Mouse (Mus musculus): ENCODE measurements around the gene Ldlrad1. TPM values are rescaled to one million over a fixed set of nuclear protein-coding genes. Genes with fewer than 3 reads are reported as not detected.

The Ldlrad1 gene
- total RNA-seq, 2 experiments from 2014 or later = not detected

- no peak for DNase-seq (ENCODE audit: low spot score in 2 of 2)
Observed at GRCm38 (mm10) chr4:107210483-107211097, 1.6 kb downstream of the Ldlrad1 start.

DNA sequence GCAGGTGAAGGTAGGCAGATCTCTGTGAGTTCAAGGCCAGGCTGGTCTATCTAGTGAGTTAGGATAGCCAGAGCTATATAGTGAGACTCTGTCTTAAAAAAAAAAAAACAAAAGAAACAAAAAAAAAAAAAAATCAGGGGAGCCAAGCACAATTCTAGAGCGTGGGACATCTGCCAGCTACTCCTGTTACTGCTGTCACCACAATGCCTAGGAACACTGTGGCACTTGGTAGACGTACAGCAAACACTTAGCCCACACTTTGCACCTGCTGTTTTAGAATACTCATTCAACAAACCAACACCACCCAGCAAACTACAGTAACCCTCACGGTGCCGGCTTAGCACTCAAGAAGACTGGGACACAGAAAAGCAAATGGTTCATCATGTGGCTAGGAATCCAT lies 2.5 kb downstream of the Ldlrad1 start:
- peak; percentile 28 to 73 for DNase-seq (ENCODE audit: low spot score in 2 of 2)

GRCm38 (mm10) chr4:107211936-107212335 lies 3.0 kb downstream of the Ldlrad1 start:
- no peak for DNase-seq (ENCODE audit: low spot score in 2 of 2)

GRCm38 (mm10) chr4:107213279-107214011 lies 4.5 kb downstream of the Ldlrad1 start:
- no peak for DNase-seq (ENCODE audit: low spot score in 2 of 2)

GRCm38 (mm10) chr4:107217574-107217973 lies 8.6 kb downstream of the Ldlrad1 start:
- no peak for DNase-seq (ENCODE audit: low spot score in 2 of 2)

DNA sequence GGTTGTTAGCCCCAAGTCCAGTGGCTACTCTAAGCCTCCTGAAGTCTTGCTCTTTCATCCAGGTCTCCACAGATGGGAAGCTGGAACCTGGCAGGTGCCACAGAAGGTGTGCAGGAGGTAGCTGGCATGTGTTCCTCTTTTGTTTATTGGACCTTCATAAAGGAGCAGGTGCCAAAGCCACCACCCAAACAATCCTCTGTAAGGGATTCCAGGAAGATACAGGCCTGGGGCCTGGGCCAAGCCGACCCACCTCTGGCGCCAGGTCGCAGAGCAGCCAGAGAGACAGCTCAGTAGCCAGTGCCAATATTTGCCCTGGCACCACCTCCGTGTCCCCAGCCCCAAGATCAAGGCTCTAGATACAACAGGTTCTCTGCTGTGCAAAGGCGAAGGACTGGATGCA lies 12.5 kb downstream of the Ldlrad1 start:
- DNase-seq (ENCODE audit: low spot score in 2 of 2) = no peak

DNA sequence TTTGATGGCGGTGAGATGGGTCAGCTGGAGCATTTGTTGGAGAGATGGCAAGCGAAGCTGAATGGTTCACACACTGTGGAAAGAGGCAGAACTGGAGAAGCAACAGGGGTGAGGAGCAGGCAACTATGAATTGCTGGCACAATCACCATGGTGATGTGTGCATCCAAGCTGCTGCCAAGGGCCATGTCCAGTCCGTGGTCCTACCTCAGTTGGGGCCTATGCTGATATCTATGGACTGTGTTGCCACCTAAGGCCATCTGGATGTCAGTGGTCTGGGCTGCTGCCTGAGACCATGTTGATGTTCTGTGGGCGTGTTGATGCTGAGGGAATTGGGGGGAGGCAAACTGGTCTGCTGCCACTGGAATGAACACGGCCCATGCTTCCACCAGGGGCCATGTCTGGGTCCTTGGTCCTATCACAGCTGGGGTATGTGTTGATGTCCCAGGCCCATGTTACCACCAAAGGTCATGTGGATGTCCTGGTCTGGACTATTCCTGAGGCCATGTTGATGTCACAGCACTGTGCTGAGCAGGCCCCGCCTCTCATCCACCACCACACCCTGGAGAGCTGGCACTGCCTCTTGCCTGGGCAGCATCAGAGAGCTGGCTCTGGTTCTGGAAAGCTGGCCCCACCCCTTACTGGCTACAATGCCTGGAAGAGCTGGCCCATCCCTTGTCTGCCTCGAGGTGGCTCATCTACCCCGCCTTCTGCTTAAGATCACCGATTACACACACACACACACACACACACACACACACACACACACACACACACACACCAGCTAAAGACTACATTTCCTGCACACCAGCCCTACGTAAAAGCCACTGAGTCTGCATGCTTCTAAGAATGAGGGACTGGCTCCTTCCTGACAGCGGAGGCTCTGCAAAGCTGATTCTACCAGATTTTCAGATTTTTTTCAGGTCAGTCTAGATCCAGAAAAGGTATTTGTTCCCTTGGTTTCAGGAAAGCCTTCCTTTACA lies 14.5 kb downstream of the Ldlrad1 start:
- DNase-seq (ENCODE audit: low spot score in 2 of 2) = no peak

DNA sequence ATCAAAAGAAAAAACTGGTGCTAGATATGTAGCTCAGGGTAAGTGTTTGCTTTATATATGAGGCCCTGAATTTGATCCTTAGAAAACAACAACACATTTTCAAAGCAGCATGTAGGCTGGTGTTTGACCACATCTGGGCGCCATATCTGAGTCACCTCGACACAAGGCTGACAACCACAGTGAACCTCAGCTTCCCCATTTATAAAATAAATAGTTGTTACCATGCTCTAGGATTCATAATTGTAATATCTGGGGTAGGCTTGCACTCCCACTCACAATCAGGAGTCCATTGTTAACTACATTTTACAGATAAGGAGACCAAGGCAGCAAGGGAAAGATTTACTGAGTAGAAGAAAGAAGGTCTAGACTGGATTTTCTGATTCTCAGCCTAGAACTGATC lies 17.3 kb downstream of the Ldlrad1 start:
- no peak for DNase-seq (ENCODE audit: low spot score in 2 of 2)

DNA sequence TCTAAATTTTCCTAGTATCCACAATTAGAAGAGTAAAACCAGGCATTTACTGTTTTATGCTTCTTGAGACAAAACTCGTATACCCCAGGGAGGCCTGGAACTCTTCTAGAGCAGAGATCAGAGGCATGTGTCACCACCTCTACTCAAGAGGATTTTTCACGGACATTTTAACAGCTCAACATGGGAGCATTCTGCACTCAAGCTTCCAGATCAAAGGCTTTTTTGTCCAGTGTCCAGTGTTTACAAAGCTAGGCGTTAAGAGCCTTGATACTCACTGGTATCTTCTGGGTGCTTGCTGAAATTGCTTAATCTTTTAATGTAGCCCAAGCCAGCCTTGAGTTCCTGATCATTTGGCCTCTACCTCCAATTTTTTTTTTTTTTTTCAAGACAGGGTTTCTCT lies 23.2 kb downstream of the Ldlrad1 start:
- no peak for DNase-seq (ENCODE audit: low spot score in 2 of 2)

DNA sequence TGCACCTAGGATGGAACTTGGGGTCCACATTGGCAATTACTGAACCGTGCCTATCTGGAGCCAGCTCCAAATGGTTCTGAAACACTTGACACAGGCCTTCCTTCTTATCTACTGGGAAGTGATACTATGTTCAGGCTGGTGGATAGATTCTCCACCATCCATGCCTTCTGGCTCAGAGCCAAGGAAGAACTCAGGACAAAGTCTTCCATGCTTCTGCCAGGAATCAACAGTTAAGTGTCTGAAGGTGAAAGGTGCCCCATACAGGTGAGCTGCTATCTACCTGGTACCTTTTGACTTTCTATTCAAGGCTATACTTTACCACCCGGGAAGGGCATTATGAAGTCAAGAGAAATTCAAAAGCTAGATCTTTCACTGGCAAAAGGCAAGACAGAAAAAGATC lies 29.3 kb downstream of the Ldlrad1 start:
- no peak for DNase-seq (ENCODE audit: low spot score in 2 of 2)

GRCm38 (mm10) chr4:107240196-107240595 lies 31.2 kb downstream of the Ldlrad1 start:
- DNase-seq (ENCODE audit: low spot score in 2 of 2) = no peak

DNA sequence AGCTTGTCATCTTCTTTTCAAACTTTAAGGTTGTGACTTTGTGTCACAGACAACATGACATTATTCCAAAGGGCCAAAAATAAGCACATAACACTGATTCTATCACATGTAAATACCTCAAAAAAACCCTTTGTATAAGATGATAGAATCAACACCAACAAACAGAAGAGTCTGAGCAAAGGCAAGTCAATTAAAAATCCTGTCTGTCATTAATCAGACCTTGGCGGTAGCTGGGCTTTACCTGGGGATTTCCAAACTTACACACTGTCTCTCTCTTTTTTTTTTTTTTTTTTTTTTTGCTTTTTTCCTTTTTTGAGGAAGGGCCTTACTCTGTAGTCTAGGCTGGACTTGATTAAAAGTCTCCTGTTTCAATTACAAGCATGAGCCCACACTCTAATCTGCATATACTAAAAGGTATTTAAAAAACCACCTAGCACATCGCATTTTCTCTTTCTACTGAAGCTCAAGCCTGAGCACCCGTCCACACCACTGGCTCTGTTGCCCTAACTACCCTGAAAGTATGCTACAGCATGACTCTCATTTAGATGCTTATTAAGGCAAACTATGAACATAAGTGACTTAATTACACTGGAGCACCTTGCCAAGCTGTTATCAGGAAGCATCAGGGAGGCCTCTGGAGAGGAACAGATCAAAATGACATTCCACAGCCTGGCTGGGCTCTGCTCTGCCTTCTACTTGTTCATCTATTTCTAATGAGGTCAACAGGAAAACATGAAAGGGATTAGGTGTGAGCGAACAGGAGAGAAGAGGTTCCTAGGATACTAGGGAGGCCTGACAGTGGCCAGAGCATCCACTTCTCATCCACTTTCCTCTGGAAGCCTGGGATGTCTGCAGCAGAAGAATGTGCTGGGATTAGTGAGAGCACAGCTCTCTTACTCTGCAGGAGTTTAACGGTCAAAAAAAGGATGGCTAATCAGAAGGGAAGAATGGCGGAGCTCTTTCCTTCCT lies 34.7 kb downstream of the Ldlrad1 start:
- no peak for DNase-seq (ENCODE audit: low spot score in 2 of 2)

DNA sequence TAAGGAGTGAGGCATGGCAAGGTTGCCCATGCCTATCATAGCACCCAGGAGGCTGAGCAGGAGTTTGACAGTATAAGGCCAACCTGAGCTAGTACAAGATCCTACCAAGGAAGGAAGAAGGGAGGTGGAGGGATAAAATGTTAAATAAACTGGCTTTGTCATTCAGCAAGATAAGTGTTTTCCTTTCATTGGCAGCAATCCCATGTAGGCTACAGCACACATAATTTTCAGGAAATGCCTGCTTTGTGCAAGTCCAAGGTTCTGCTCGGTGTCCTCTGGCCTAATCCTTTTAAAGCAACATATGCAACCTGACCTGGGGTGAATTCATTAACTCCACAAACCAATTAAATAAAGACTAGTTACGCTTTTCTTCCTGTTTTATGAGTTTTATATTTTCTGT lies 36.4 kb downstream of the Ldlrad1 start:
- no peak for DNase-seq (ENCODE audit: low spot score in 2 of 2)

DNA sequence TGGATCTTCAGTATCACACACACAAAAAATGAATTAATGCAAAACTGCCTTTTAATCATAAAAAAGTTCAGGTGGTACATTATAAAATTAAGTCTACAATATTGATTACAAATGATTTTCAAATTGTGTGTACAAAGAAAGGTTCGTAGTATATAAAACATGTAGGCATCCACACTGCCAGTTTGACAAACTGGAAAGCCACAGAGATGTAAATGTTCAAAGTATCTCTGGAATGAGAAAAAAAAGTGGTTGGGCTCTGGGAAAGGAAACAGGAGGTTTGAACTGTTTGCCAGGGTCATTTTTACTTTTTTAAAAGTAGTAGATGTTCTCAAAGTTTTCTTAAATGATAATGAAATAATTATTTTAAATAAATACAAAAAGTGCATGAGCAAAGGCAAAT lies 37.1 kb downstream of the Ldlrad1 start:
- DNase-seq (ENCODE audit: low spot score in 2 of 2) = no peak

GRCm38 (mm10) chr4:107247110-107247509 lies 38.1 kb downstream of the Ldlrad1 start:
- DNase-seq (ENCODE audit: low spot score in 2 of 2) = no peak

- no peak for DNase-seq (ENCODE audit: low spot score in 2 of 2)
Observed at GRCm38 (mm10) chr4:107248061-107248460, 39.1 kb downstream of the Ldlrad1 start.

DNA sequence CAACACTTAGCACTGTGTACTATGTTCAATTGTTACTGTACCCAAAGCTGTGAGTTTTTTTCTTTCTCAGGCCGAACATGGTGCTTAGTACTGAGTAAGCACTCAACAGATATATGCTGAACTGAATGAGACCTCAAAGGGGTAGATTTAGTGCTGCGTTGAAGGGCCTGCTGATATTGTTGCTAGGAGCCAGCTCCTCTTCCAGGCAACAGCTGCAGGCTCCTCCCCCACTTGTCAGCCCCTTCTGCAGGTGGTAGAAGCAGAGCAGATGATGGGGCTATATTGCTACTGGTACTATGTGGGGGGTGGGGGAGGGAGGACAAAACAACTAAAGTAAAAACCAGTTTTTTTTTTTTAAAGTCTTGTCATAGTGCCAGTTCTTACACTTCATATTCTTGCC lies 40.5 kb downstream of the Ldlrad1 start:
- DNase-seq (ENCODE audit: low spot score in 2 of 2) = no peak

DNA sequence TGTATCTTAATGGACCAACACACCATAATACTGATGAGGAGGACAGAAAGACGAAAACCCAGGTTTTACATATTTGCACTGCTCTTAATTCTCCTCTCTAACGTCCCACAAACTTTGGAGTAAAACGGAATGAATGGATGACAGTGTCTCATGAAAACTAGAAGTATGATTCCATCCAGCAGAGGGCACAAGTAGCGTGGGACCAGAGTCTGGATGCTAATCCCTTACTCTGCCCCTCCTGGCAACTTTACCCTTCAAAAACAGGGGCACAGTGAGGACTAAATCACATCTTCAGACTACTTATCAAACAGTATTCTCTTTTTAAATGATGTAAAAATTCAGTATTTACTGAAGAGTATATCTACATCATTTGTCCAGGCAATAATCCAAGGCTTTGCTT lies 41.5 kb downstream of the Ldlrad1 start:
- DNase-seq (ENCODE audit: low spot score in 2 of 2) = peak in 1 of 2 experiments; percentile 81

DNA sequence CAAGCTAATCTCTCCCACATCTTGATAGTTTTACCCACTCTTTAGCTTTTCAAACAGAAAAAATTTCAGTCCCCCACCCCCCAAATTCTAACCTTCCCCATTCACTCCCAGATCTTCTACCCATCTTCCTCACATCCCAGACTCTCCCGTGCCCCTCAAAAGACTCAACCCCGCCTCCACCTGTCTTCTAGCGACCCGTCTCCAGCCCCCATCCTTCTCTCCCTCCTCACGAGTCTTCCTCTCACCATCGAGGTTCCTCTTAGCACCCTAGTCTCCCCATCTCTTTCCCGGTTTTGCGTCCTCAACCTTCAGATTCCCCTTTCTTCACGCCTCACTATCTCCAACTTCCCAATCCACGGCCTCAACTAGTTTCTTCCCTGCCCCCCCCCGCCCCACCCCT lies 43.5 kb downstream of the Ldlrad1 start:
- DNase-seq (ENCODE audit: low spot score in 2 of 2) = no peak

All from layer of hippocampus, adult 18-20 months (tissue).